Mouse (Mus musculus) midbrain, embryonic 15.5 days (tissue): ENCODE data around the gene Rab17. TPM values are rescaled to one million over a fixed set of nuclear protein-coding genes. Genes with fewer than 3 reads are reported as not detected.

Experiments used
- ATAC-seq: fragments of 200-750 bp; cut with Nextera tagmentation; replicated peaks from 2 replicates; pipeline ENCODE4 v1.8.0; 2017; ENCODE audit warnings: moderate TSS enrichment
- H3K27ac ChIP-seq: fragments of 300-500 bp; sonication (generic); 2 replicates; pipeline ENCODE4 v1.5.1; 2015; ENCODE audit warnings: mild to moderate bottlenecking, inconsistent platforms
- H3K27me3 ChIP-seq: fragments of 300-500 bp; sonication (generic); replicated peaks from 2 replicates; pipeline ENCODE4 v1.6.1; 2015; ENCODE audit warnings: inconsistent platforms
- H3K36me3 ChIP-seq: fragments of 300-500 bp; sonication (generic); replicated peaks from 2 replicates; pipeline ENCODE4 v1.6.1; 2015; ENCODE audit warnings: inconsistent platforms
- H3K4me1 ChIP-seq: fragments of 300-500 bp; sonication (generic); 2 replicates; pipeline ENCODE4 v1.6.1; 2015; ENCODE audit warnings: inconsistent platforms
- H3K4me2 ChIP-seq: fragments of 300-500 bp; sonication (generic); 2 replicates; pipeline ENCODE4 v1.6.1; 2015; ENCODE audit warnings: inconsistent platforms, mild to moderate bottlenecking, moderate library complexity
- H3K4me3 ChIP-seq: fragments of 300-500 bp; sonication (generic); 2 replicates; pipeline ENCODE4 v1.5.1; 2015; ENCODE audit warnings: mild to moderate bottlenecking, inconsistent platforms
- H3K9ac ChIP-seq: fragments of 300-500 bp; sonication (generic); 2 replicates; pipeline ENCODE4 v1.6.1; 2015; ENCODE audit warnings: mild to moderate bottlenecking, inconsistent platforms
- H3K9me3 ChIP-seq: fragments of 300-500 bp; sonication (generic); 2 replicates; pipeline ENCODE4 v1.6.1; 2016; ENCODE audit warnings: inconsistent platforms
- WGBS: fragments of 180-500 bp; shearing (Covaris S2); methylation state at CpG from one replicate; pipeline ENCODE4 v1.1.7; 2015; ENCODE audit warnings: mixed read lengths; 5-methylcytosine and 5-hydroxymethylcytosine counted together
- polyA plus RNA-seq: library from polyadenylated mRNA; unstranded; fragments of >200 nt; fragmentation: Nextera tagmentation; extraction: Ambion mirVana; gene quantifications from 2 replicates; pipeline ENCODE4 v1.2.1, GENCODE M21; 2015

Gene Rab17
- polyA plus RNA-seq, 1 experiment from 2014 or later = 0.18 TPM

GRCm38 (mm10) chr1:91003522-91004253, 34.2 kb upstream of the Rab17 start:
- Histone ChIP-seq H3K36me3 (no peaks in the 10 kb centered on the region), H3K9ac (no peak overlapping the region), H3K4me1 (peaks cover 14% of the 10 kb centered on the region; the same call in 1 of the 2 replicates), H3K4me2 (no peak overlapping the region), H3K9me3 (no peaks in the 10 kb centered on the region), H3K27ac (no peak overlapping the region), H3K27me3 (no peaks in the 10 kb centered on the region), H3K4me3 (no peak overlapping the region)
- no peak for ATAC-seq
- 90% methylated on average over 8 of the region's 8 CpGs for WGBS

GRCm38 (mm10) chr1:91002641-91003040, 33.2 kb upstream of the Rab17 start:
- Histone ChIP-seq H3K27me3 (no peaks in the 10 kb centered on the region), H3K9ac (no peak overlapping the region), H3K4me1 (peaks cover 21% of the 10 kb centered on the region; the same call in 1 of the 2 replicates), H3K4me3 (no peak overlapping the region), H3K9me3 (no peaks in the 10 kb centered on the region), H3K36me3 (no peaks in the 10 kb centered on the region), H3K27ac (no peak overlapping the region), H3K4me2 (no peak overlapping the region)
- 80% methylated on average over 3 of the region's 3 CpGs for WGBS
- no peak for ATAC-seq

GRCm38 (mm10) chr1:91001871-91002539, 32.5 kb upstream of the Rab17 start:
- no peaks in the 10 kb centered on the region for H3K36me3 ChIP-seq
- no peak overlapping the region for H3K4me3 ChIP-seq

DNA sequence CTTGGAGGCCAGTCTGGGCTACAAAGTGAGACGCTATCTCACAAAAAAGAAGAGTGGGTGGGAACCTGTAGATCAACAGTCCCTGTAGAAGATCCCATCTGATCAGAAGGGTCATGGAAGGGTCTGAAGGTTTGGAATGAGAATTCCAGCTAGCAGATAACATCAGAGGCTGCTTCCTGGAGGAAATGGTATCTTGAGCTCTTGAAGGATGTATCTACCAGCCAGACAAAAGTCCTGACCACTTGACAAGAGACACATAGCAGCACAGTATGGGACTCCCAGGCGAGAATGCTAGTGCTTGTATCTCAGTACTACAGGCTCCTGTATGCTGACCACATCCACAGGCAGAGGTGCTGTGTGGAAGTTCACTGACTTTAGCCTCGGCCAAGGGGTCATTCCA, 31.6 kb upstream of the Rab17 start:
- no peak overlapping the region for H3K4me3 ChIP-seq
- H3K4me1 ChIP-seq = peaks cover 21% of the 10 kb centered on the region; the same call in 1 of the 2 replicates
- 87% methylated on average over 3 of the region's 3 CpGs for WGBS
- no peaks in the 10 kb centered on the region for H3K9me3 ChIP-seq
- no peak overlapping the region for H3K4me2 ChIP-seq
- H3K36me3 ChIP-seq = no peaks in the 10 kb centered on the region
- H3K27me3 ChIP-seq = no peaks in the 10 kb centered on the region
- no peak overlapping the region for H3K9ac ChIP-seq
- H3K27ac ChIP-seq = no peak overlapping the region
- no peak for ATAC-seq

More at GRCm38 (mm10) chr1:91001871-91002539, 32.5 kb upstream of the Rab17 start:
- no peak overlapping the region for H3K4me2 ChIP-seq
- H3K9me3 ChIP-seq = no peaks in the 10 kb centered on the region
- peaks cover 21% of the 10 kb centered on the region; the same call in 1 of the 2 replicates for H3K4me1 ChIP-seq
- no peak overlapping the region for H3K27ac ChIP-seq
- no peaks in the 10 kb centered on the region for H3K27me3 ChIP-seq
- no peak for ATAC-seq
- 90% methylated on average over 3 of the region's 3 CpGs for whole genome bisulfite sequencing
- H3K9ac ChIP-seq = no peak overlapping the region

DNA sequence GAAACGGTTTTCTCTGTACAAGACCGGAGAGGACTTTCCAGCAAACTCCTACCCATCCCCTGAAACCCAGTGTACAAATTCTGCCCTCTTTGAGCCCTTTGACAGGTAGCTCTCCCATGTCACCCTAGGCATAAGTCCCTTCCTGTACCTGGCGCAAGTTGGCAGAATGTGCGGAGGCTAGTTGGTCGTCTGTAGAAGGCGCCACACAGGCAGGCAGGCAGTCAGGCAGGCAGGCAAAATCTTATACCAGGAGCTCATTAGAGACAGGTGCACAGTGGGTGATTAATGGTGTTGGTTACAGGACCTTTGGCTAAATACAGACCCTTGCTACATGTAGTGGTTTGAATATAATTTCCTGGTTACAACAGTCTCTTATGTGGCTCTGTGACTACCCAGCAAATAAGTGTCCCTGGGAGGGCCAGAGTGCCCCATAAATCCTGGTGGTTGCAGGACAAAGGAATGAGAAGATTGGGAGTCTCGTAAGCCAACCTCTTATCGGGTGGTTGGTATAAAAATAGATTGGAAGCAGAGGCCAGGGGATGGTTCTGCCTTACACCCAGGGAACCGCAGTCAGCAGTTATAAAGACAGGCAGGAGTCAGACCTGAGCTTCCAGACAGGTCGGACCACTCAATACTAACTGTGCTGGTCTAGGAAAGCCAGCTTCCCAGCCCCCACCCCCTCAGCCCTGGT, 30.6 kb upstream of the Rab17 start:
- H3K9me3 ChIP-seq = no peaks in the 10 kb centered on the region
- 0 out of 2 replicates have a peak overlapping the region, but pooled peaks have one; percentile 70 for H3K9ac ChIP-seq
- WGBS = 74% methylated on average over 10 of the region's 10 CpGs
- peak overlapping the region; percentile 73 for H3K4me3 ChIP-seq
- H3K4me1 ChIP-seq = peaks cover 21% of the 10 kb centered on the region; the same call in 1 of the 2 replicates
- peak overlapping the region; percentile 88 for H3K4me2 ChIP-seq
- no peak overlapping the region for H3K27ac ChIP-seq
- H3K36me3 ChIP-seq = no peaks in the 10 kb centered on the region
- H3K27me3 ChIP-seq = no peaks in the 10 kb centered on the region
- no peak for ATAC-seq

GRCm38 (mm10) chr1:90998891-90999611, 29.6 kb upstream of the Rab17 start:
- H3K36me3 ChIP-seq = no peaks in the 10 kb centered on the region
- no peaks in the 10 kb centered on the region for H3K9me3 ChIP-seq
- H3K4me1 ChIP-seq = peaks cover 21% of the 10 kb centered on the region; the same call in 1 of the 2 replicates
- 1% methylated on average over 41 of the region's 41 CpGs for WGBS
- H3K4me2 ChIP-seq = peak overlapping the region; percentile 88
- peak overlapping the region; percentile 73 for H3K4me3 ChIP-seq
- H3K27ac ChIP-seq = peak overlapping the region; percentile 64
- no peaks in the 10 kb centered on the region for H3K27me3 ChIP-seq
- peak; percentile 72 for ATAC-seq
- peak overlapping the region; percentile 70 for H3K9ac ChIP-seq

DNA sequence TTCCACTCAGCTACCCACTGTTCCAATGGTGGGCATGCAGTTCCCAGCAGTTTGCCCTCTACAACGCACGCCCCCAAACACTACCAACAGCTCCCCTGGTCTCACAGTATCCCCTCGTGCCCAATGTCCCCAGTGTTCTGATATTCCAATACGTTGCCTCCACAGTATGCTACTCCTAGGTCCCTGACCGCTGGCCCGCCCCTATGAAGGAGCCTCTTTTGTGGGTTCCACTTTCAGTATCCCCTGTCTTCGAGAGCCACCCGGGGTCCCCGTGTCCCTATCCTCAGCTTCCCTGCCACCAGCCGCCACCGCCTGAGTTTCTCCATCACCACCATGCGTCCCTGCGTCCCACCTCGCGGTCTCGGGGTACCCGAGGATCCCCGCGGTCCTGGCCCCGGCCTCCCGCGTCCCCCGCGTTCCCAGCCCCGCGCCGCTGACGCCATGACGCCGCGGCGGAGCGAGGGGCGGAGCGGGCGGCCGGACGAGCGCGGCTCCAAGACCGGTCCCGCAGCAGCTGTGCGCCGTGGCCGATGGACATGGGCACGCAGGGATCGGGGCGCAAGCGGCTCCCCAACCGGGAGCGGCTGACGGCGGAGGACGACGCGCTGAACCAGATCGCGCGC, 28.9 kb upstream of the Rab17 start, which contains the start of gene Lrrfip1:
TSS of gene Lrrfip1 (plus strand) at position 470 of the 623 bp plus-strand sequence.
- H3K9me3 ChIP-seq = no peaks in the 10 kb centered on the region
- WGBS = 2% methylated on average over 59 of the region's 59 CpGs
- H3K4me2 ChIP-seq = peak within 1 kb of the TSS; percentile 88
- ATAC-seq = peak; percentile 88
- H3K27ac ChIP-seq = peak within 1 kb of the TSS; percentile 64
- no peaks in the 10 kb centered on the region for H3K36me3 ChIP-seq
- no peaks in the 10 kb centered on the region for H3K27me3 ChIP-seq
- H3K4me1 ChIP-seq = peaks cover 21% of the 10 kb centered on the region; the same call in 1 of the 2 replicates
- peak within 1 kb of the TSS; percentile 70 for H3K9ac ChIP-seq
- H3K4me3 ChIP-seq = peak within 1 kb of the TSS; percentile 73

DNA sequence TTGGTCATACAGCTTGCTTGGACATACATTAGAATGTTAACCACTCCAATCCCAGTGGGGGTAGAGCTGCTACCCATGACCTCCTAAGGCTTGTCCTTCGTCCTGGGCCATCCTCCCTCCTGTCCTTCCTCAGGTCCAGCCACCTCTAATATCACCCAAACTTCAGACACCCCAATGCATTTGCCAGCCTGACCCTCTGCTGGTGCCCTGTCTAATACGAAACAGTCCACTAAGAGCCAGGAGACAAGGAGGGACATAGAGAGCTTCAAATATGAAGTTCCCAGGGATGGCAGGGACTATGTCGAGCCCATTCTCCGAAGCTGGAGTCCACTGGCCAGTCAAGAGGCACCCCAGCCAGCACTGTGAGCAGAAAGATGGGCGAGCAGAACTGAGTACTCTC, 28.2 kb upstream of the Rab17 start:
- Histone ChIP-seq H3K36me3 (no peaks in the 10 kb centered on the region), H3K4me1 (peaks cover 21% of the 10 kb centered on the region; the same call in 1 of the 2 replicates), H3K27me3 (no peaks in the 10 kb centered on the region), H3K27ac (no peak overlapping the region), H3K4me2 (peak overlapping the region; percentile 88), H3K9ac (0 out of 2 replicates have a peak overlapping the region, but pooled peaks have one; percentile 70), H3K9me3 (no peaks in the 10 kb centered on the region), H3K4me3 (peak overlapping the region; percentile 73; the same call in 1 of the 2 replicates)
- no peak for ATAC-seq
- WGBS = 89% methylated on average over 5 of the region's 5 CpGs

GRCm38 (mm10) chr1:90997136-90997535, 27.7 kb upstream of the Rab17 start:
- no peak overlapping the region for H3K9ac ChIP-seq
- ATAC-seq = no peak
- H3K4me1 ChIP-seq = peaks cover 21% of the 10 kb centered on the region; the same call in 1 of the 2 replicates
- no peaks in the 10 kb centered on the region for H3K27me3 ChIP-seq
- no peaks in the 10 kb centered on the region for H3K36me3 ChIP-seq
- no peaks in the 10 kb centered on the region for H3K9me3 ChIP-seq
- 86% methylated on average over 4 of the region's 4 CpGs for WGBS
- no peak overlapping the region for H3K27ac ChIP-seq
- H3K4me3 ChIP-seq = no peak overlapping the region
- H3K4me2 ChIP-seq = no peak overlapping the region

DNA sequence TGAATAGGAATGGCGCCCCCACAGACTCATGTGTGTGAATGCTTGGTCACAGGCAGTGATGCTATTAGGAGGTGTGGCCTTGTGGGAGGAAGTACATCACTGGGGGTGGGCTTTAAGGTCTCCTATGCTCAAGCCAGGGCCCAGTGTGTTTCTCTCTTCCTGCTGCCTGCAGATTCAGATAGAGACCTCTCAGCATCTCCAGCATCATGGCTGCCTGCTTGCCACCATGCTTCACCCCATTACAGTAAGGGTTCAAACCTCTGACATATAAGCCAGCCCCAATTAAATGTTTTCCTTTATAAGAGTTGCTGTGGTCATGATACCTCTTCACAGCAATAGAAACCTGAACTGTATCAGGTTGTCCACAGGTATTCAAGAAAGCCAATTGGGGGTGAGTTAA, 26.5 kb upstream of the Rab17 start:
- ATAC-seq = no peak
- H3K4me3 ChIP-seq = no peak overlapping the region
- no peaks in the 10 kb centered on the region for H3K36me3 ChIP-seq
- 94% methylated on average over 1 of the region's 1 CpGs for WGBS
- H3K9ac ChIP-seq = no peak overlapping the region
- no peaks in the 10 kb centered on the region for H3K27me3 ChIP-seq
- H3K27ac ChIP-seq = no peak overlapping the region
- no peaks in the 10 kb centered on the region for H3K9me3 ChIP-seq
- peaks cover 21% of the 10 kb centered on the region; the same call in 1 of the 2 replicates for H3K4me1 ChIP-seq
- no peak overlapping the region for H3K4me2 ChIP-seq

DNA sequence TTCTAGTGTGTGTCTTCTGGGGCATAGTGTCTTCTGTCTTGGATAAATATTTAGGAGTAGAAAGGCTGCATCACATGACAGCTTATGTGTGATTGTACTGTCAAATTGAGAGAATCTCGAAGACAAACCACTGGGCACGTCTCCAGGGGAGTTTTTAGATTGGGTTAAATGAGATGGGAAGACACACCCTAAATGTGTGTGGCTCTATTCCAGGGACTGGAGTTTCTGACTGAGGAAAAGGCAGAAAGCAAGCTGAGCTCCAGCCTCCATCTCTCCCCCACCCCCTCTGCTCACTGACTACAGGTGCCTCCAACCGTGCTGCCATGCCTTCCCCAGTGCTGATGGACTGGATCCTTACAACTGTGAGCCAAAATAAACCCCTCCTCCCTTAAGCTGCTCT, 11.9 kb upstream of the Rab17 start:
- whole genome bisulfite sequencing = 72% methylated on average over 3 of the region's 3 CpGs
- Histone ChIP-seq H3K4me3 (no peak overlapping the region), H3K27me3 (no peaks in the 10 kb centered on the region), H3K9me3 (no peaks in the 10 kb centered on the region), H3K4me2 (no peak overlapping the region), H3K27ac (no peak overlapping the region), H3K9ac (no peak overlapping the region), H3K36me3 (no peaks in the 10 kb centered on the region), H3K4me1 (no peaks in the 10 kb centered on the region)
- no peak for ATAC-seq
